Mouse (Mus musculus): ENCODE measurements around the gene Exoc3l4.

The Exoc3l4 gene

DNA sequence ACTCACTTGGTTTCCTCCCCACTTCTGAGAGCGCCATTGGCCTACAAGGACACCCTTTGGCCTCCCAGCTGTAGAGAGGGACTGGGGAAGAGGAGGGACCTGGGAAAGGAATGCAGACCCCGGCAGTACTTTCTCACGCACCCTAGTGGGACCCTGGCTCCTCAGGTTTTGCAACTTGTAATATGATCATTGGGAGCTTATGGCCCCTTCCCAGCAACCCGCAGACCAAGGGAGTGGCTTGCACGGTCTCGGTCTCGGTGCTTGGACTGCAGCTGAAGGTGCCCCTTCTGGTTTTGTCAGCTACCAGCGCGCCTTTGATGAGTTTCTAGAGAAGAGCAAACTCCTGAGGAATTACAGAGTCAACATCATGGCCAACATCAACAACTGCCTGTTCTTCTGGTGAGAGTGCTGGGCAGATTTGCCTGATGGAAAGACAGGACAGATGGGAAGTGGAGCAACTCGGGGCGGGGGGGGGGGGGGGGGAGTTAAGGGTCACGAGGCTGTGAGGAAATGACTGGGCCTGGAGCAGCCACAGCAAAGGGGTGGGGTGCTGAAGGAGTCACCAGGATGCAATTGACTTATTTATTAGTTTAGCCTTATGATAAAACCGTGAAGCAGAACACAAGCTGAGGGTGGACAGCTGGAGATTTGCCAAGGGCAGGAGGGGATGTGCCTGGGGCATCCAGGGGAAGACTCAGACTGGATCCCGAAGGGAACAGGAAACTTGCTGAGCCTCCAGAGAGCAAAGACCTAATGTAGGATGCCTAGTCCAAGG lies 32.3 kb downstream of the Exoc3l4 start:
- TF ChIP-seq NANOG (IDR thresholded peaks at IDR 0.05; ENCODE audit: borderline replicate concordance, low read length) (no peak), POU5F1 (IDR thresholded peaks at IDR 0.05; ENCODE audit: borderline replicate concordance, low read length) (no peak), CTCF (conservative IDR thresholded peaks at IDR 0.05; ENCODE audit: low read length) (no peak)
- H3K9me3 ChIP-seq (ENCODE audit: low read length): no peaks in the 10 kb centered on the region
- no peaks in the 10 kb centered on the region for H3K36me3 ChIP-seq (ENCODE audit: insufficient read depth, low read length)

DNA sequence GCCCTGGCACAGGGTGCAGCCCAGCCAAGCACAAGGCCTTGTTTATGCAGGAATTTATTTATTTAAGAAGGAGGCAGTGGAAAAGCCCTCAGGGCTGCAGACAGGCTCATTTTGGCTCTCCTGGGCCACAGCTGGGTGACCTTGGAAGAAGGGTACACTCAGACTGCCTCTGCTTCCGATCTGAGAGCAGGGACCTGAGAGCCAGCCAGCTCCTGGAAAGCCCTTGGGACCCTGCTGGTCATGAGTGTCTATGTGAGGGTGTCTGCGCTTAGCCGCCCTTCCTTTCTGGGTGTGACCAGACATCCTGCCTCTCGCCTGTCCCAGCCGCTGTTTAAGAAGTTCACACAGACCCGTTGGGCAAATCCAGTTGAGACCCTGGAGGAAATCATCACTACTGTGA lies 33.5 kb downstream of the Exoc3l4 start:
- Histone ChIP-seq H3K9me3 (ENCODE audit: low read length) (no peaks in the 10 kb centered on the region), H3K27me3 (ENCODE audit: insufficient read depth, low read length) (peaks cover 99% of the 10 kb centered on the region), H3K4me1 (replicated peaks; ENCODE audit: low read depth, low read length) (peaks cover 49% of the 10 kb centered on the region), H3K4me3 (replicated peaks; ENCODE audit: low read length) (0 out of 2 replicates have a peak overlapping the region, but pooled peaks have one; percentile 4), H3K36me3 (ENCODE audit: insufficient read depth, low read length) (no peaks in the 10 kb centered on the region)
- no peak for TF ChIP-seq POU5F1 (IDR thresholded peaks at IDR 0.05; ENCODE audit: borderline replicate concordance, low read length)
- no peak for TF ChIP-seq NANOG (IDR thresholded peaks at IDR 0.05; ENCODE audit: borderline replicate concordance, low read length)
- TF ChIP-seq CTCF (conservative IDR thresholded peaks at IDR 0.05; ENCODE audit: low read length): no peak

More for the DNA sequence above, 32.3 kb downstream of the Exoc3l4 start:
- 0 out of 2 replicates have a peak overlapping the region, but pooled peaks have one; percentile 4 for H3K4me3 ChIP-seq (replicated peaks; ENCODE audit: low read length)
- peaks cover 48% of the 10 kb centered on the region for H3K4me1 ChIP-seq (replicated peaks; ENCODE audit: low read depth, low read length)
- peaks cover 100% of the 10 kb centered on the region for H3K27me3 ChIP-seq (ENCODE audit: insufficient read depth, low read length)

DNA sequence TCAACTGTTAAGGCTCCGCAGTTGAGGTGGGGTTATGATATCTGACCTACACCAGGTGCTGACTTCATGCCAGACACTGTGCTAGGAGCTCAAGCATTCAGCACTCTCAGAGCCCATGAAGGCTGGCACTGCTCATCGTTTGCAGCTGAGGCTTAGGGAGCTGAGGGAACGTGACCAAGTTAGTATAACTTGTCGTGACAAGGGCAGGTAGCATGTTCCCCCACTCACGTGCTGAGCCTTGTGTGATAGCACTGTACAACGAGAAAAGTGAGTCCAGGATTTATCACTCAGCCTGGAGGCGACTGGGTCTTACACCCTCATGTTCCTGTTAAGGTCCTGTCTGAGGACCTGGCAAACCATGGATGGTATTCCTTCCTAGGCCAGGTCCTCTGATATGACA lies 34.7 kb downstream of the Exoc3l4 start:
- peaks cover 99% of the 10 kb centered on the region for H3K27me3 ChIP-seq (ENCODE audit: insufficient read depth, low read length)
- H3K9me3 ChIP-seq (ENCODE audit: low read length): no peaks in the 10 kb centered on the region
- no peak for TF ChIP-seq CTCF (conservative IDR thresholded peaks at IDR 0.05; ENCODE audit: low read length)
- no peaks in the 10 kb centered on the region for H3K36me3 ChIP-seq (ENCODE audit: insufficient read depth, low read length)
- H3K4me1 ChIP-seq (replicated peaks; ENCODE audit: low read depth, low read length): peaks cover 48% of the 10 kb centered on the region
- no peak overlapping the region for H3K4me3 ChIP-seq (replicated peaks; ENCODE audit: low read length)

DNA sequence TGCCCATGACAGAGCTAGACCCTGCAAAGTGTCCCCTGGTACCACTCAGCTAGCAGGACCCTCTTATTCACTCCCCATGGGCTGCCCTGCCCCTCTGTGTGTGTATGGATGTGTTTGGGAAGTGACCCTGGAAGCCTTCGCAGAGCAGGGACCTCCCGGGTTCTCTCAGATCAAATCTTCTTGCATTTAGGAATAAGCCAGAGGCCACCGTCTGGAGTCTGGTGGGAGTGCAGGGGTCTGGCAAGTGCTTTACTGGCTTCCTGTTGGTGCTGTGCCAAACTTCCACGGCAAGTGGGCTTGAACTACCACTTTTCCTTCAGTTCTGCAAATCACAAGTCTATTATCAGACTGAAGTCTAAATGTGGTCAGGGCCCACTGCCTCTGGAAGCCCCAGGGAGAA lies 37.2 kb downstream of the Exoc3l4 start:
- H3K9me3 ChIP-seq (ENCODE audit: low read length): no peaks in the 10 kb centered on the region
- TF ChIP-seq POU5F1 (IDR thresholded peaks at IDR 0.05; ENCODE audit: borderline replicate concordance, low read length) (no peak), CTCF (conservative IDR thresholded peaks at IDR 0.05; ENCODE audit: low read length) (no peak), NANOG (IDR thresholded peaks at IDR 0.05; ENCODE audit: borderline replicate concordance, low read length) (no peak)
- H3K4me1 ChIP-seq (replicated peaks; ENCODE audit: low read depth, low read length): peaks cover 36% of the 10 kb centered on the region
- peaks cover 98% of the 10 kb centered on the region for H3K27me3 ChIP-seq (ENCODE audit: insufficient read depth, low read length)
- H3K4me3 ChIP-seq (replicated peaks; ENCODE audit: low read length): no peak overlapping the region
- H3K36me3 ChIP-seq (ENCODE audit: insufficient read depth, low read length): no peaks in the 10 kb centered on the region

DNA sequence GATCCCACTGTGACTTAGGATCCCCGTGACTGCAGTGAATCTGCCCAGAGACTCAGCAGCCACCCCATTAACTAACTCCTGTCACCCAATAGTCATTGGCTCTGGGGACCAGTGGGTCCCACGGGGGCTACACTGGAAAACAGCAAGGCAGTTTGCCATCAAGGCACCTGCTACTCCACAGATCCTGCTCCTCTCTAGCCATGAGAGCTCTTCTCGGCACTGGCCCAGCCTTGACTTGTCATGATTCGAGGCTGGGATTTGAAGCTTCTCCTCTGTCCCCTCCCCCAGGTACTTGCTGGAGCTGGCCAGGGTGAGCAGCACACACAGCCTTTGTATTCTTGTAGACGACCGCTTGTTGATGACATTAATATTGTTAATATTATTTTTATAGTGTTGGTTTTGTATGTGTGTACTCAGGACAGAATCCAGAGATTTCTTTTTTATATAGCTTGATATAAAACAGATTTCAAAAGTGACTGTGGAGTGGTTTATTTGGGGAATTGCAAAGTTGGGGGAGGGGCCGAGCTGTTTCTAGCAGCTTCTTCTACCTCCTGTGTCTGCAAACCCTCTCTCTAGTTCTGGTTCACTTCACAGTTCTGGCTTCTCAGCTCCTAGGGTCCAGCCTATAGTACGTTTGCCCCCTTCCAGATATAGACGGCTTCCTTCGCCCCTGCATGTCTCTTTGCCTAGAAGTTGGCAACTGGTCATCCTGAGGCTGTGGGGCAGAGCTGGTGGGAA lies 37.9 kb downstream of the Exoc3l4 start:
- Histone ChIP-seq H3K4me1 (replicated peaks; ENCODE audit: low read depth, low read length) (peaks cover 29% of the 10 kb centered on the region), H3K4me3 (replicated peaks; ENCODE audit: low read length) (no peak overlapping the region), H3K9me3 (ENCODE audit: low read length) (no peaks in the 10 kb centered on the region), H3K27me3 (ENCODE audit: insufficient read depth, low read length) (peaks cover 94% of the 10 kb centered on the region), H3K36me3 (ENCODE audit: insufficient read depth, low read length) (no peaks in the 10 kb centered on the region)
- TF ChIP-seq NANOG (IDR thresholded peaks at IDR 0.05; ENCODE audit: borderline replicate concordance, low read length) (no peak), CTCF (conservative IDR thresholded peaks at IDR 0.05; ENCODE audit: low read length) (no peak), POU5F1 (IDR thresholded peaks at IDR 0.05; ENCODE audit: borderline replicate concordance, low read length) (no peak)

DNA sequence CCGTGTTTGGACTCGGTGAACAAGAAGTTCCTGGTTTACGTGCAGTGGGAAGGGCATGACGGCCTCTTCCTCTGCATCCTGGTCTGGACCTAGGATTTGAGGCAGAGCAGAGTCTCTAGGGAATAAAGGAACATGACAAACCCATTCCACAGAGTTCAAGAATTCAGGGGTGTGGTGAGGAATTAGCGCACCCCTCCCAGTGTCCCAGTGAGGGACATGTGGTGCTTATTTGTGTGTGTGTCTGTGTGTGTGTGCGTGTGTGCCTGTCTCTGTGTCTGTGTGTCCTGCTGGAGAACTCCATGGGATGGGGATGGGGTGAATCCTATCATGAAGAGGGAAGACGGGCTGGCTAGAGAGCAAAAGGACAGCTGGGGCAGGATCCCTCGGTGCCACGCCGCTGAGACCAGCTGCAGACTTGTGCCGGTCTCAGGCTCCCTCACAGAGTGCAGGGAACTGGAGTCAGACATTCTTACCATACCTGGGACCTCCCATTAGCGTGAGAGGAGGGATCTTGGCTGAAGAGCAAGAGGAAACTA lies 38.6 kb downstream of the Exoc3l4 start:
- TF ChIP-seq POU5F1 (IDR thresholded peaks at IDR 0.05; ENCODE audit: borderline replicate concordance, low read length): no peak
- TF ChIP-seq CTCF (conservative IDR thresholded peaks at IDR 0.05; ENCODE audit: low read length): no peak
- no peak for TF ChIP-seq NANOG (IDR thresholded peaks at IDR 0.05; ENCODE audit: borderline replicate concordance, low read length)
- no peaks in the 10 kb centered on the region for H3K36me3 ChIP-seq (ENCODE audit: insufficient read depth, low read length)
- H3K4me1 ChIP-seq (replicated peaks; ENCODE audit: low read depth, low read length): peaks cover 22% of the 10 kb centered on the region
- no peak overlapping the region for H3K4me3 ChIP-seq (replicated peaks; ENCODE audit: low read length)
- H3K9me3 ChIP-seq (ENCODE audit: low read length): no peaks in the 10 kb centered on the region
- H3K27me3 ChIP-seq (ENCODE audit: insufficient read depth, low read length): peaks cover 94% of the 10 kb centered on the region

DNA sequence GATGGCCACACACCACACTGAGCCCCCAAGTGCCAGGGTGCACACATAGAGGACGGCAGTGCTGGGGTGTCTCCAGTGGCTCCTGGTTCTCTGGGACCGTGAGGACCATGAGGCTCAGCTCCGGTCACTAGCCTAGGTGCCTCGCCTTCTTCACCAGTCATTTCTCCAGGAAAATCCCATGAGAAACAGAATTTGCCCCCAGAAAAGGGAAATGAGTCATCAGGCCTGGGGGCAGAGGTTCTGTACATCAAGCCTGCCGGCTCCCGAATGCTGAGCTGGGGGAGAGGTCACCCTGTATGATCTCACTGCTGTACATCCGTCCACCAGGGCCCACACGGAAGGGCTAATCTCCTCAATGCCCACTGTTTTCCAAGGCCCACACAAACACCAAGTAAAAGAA lies 39.0 kb downstream of the Exoc3l4 start:
- Histone ChIP-seq H3K4me3 (replicated peaks; ENCODE audit: low read length) (no peak overlapping the region), H3K4me1 (replicated peaks; ENCODE audit: low read depth, low read length) (peaks cover 17% of the 10 kb centered on the region), H3K27me3 (ENCODE audit: insufficient read depth, low read length) (peaks cover 92% of the 10 kb centered on the region), H3K9me3 (ENCODE audit: low read length) (no peaks in the 10 kb centered on the region), H3K36me3 (ENCODE audit: insufficient read depth, low read length) (no peaks in the 10 kb centered on the region)
- TF ChIP-seq CTCF (conservative IDR thresholded peaks at IDR 0.05; ENCODE audit: low read length) (no peak), NANOG (IDR thresholded peaks at IDR 0.05; ENCODE audit: borderline replicate concordance, low read length) (no peak), POU5F1 (IDR thresholded peaks at IDR 0.05; ENCODE audit: borderline replicate concordance, low read length) (no peak)

DNA sequence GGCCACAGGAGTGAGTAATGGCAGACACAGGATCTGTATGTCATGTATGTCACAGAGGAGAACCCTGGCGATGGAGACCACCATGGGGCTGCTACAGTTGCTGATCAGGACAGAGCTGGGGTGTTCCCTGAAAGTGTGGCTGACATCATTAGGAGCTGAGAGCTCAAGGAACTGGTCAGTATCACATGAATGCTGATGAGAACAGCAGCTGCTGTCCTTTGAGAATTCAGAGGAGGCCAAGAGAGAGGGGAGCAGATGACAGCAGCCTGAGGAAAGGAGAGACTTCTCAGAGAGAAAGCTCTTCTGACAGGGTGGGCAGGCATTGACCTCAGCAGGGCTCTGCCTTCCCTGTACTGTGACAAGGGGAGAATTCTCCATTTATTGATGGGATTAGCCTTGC lies 40.9 kb downstream of the Exoc3l4 start:
- TF ChIP-seq CTCF (conservative IDR thresholded peaks at IDR 0.05; ENCODE audit: low read length): no peak
- no peak for TF ChIP-seq POU5F1 (IDR thresholded peaks at IDR 0.05; ENCODE audit: borderline replicate concordance, low read length)
- TF ChIP-seq NANOG (IDR thresholded peaks at IDR 0.05; ENCODE audit: borderline replicate concordance, low read length): no peak
- Histone ChIP-seq H3K27me3 (ENCODE audit: insufficient read depth, low read length) (peaks cover 82% of the 10 kb centered on the region), H3K4me1 (replicated peaks; ENCODE audit: low read depth, low read length) (peaks cover 12% of the 10 kb centered on the region), H3K9me3 (ENCODE audit: low read length) (no peaks in the 10 kb centered on the region), H3K36me3 (ENCODE audit: insufficient read depth, low read length) (no peaks in the 10 kb centered on the region), H3K4me3 (replicated peaks; ENCODE audit: low read length) (no peak overlapping the region)

Measured in E14TG2a.4 (cell line).